8 mouse cellular contexts compared by ENCODE assay signal in genomic region chr17:46298220-46298913, GRCm38 (mm10). TPM values are rescaled to one million over a fixed set of nuclear protein-coding genes. Genes with fewer than 3 reads are reported as not detected.
DNase-seq lines count a peak whose midpoint lies in the region; ATAC-seq lines count a peak whose summit lies in the region.

No protein-coding gene starts in this region.

- peak overlapping the region; percentile 94 for H3K4me2 ChIP-seq in hindbrain, embryonic 13.5 days

- H3K9ac ChIP-seq in hindbrain, embryonic 13.5 days, result peak overlapping the region; percentile 87

- under 1% methylated on average over 48 of the region's 48 CpGs for WGBS in hindbrain, embryonic 13.5 days

- peaks cover 65% of the 10 kb centered on the region for H3K27me3 ChIP-seq in hindbrain, embryonic 13.5 days

- H3K4me3 ChIP-seq in hindbrain, embryonic 13.5 days, result peak overlapping the region; percentile 77

- peak overlapping the region; percentile 84 for H3K27ac ChIP-seq in hindbrain, embryonic 13.5 days

- H3K9me3 ChIP-seq in hindbrain, embryonic 13.5 days, result no peaks in the 10 kb centered on the region

- ATAC-seq in hindbrain, embryonic 13.5 days (ENCODE audit: low FRiP score), result peak; percentile 65

- DNase-seq in NIH3T3 (ENCODE audit: low read depth), result peak; percentile 94
- peak; percentile 91 for DNase-seq in cerebellum, postnatal 10 days
- DNase-seq in frontal cortex, postnatal 14 days (ENCODE audit: low spot score in 2 of 2), result peak; percentile 73 to 84
- DNase-seq in layer of hippocampus, postnatal 14 days (ENCODE audit: low spot score in 2 of 2), result peak; percentile 76 to 85
- DNase-seq in lung, postnatal 14 days, result peak; percentile 90
- DNase-seq in retina, adult 2 months (ENCODE audit: low read depth, low spot score), result peak; percentile 51
- peak; percentile 76 to 78 for DNase-seq in thymus, postnatal 36 days

- H3K4me1 ChIP-seq in hindbrain, embryonic 13.5 days (replicated peaks), result peaks cover 26% of the 10 kb centered on the region

- peaks cover 21% of the 10 kb centered on the region for H3K36me3 ChIP-seq in hindbrain, embryonic 13.5 days

RNA-seq across cellular contexts. Expression of gene Dlk2, which starts 1.1 kb away (rescaled TPM):
- 9.5 and 11.1 TPM in 2 replicates for polyA plus RNA-seq in hindbrain, embryonic 13.5 days (2015; fragmentation: Nextera tagmentation; extraction: Ambion mirVana)
- total RNA-seq in layer of hippocampus, postnatal 14 days (2021), result 10 to 100 TPM; 44.1 to 50.9 TPM

RNA-seq across cellular contexts. Expression of gene Tjap1, which starts 15.5 kb away (rescaled TPM):
- 28.6 and 33.8 TPM in 2 replicates for polyA plus RNA-seq in hindbrain, embryonic 13.5 days (2015; fragmentation: Nextera tagmentation; extraction: Ambion mirVana)
- total RNA-seq in layer of hippocampus, postnatal 14 days (2021), result 10 to 100 TPM; 43.4 to 49.2 TPM

RNA-seq across cellular contexts. Expression of gene Abcc10, which starts 29.8 kb away (rescaled TPM):
- 8.9 and 9.9 TPM in 2 replicates for polyA plus RNA-seq in hindbrain, embryonic 13.5 days (2015; fragmentation: Nextera tagmentation; extraction: Ambion mirVana)
- total RNA-seq in layer of hippocampus, postnatal 14 days (2021), result 10 to 100 TPM; 10.2 to 10.3 TPM

RNA-seq across cellular contexts. Expression of gene Lrrc73, which starts 45.0 kb away (rescaled TPM):
- polyA plus RNA-seq in hindbrain, embryonic 13.5 days (2015; fragmentation: Nextera tagmentation; extraction: Ambion mirVana), result 7.3 and 9.5 TPM in 2 replicates
- total RNA-seq in layer of hippocampus, postnatal 14 days (2021), result 10 to 100 TPM; 76.9 to 83.1 TPM

RNA-seq across cellular contexts. Expression of gene Yipf3, which starts 50.5 kb away (rescaled TPM):
- polyA plus RNA-seq in hindbrain, embryonic 13.5 days (2015; fragmentation: Nextera tagmentation; extraction: Ambion mirVana), result 87.5 and 90.8 TPM in 2 replicates
- total RNA-seq in layer of hippocampus, postnatal 14 days (2021), result 10 to 100 TPM; 81.9 to 91.9 TPM

Comparison
In these comparisons a context has a peak if more than half of its experiments do, and no peak if none do; other contexts are left out.
1. Peak in every context shown above with its lines: DNase-seq, ATAC-seq, H3K4me3 ChIP-seq and H3K27ac ChIP-seq.